Mouse (Mus musculus) bone marrow macrophage, adult 2 months (primary cell): ENCODE data around the gene Adad2.

Source experiments
- CTCF ChIP-seq: IDR thresholded peaks from 2 replicates; pipeline ENCODE4 v1.5.1; 2012; ENCODE audit warnings: low read depth, mild to moderate bottlenecking, low read length, moderate library complexity
- POLR2A ChIP-seq: IDR thresholded peaks from 2 replicates; pipeline ENCODE4 v1.6.1; 2012; ENCODE audit warnings: mild to moderate bottlenecking, low read depth, low read length, borderline replicate concordance

DNA sequence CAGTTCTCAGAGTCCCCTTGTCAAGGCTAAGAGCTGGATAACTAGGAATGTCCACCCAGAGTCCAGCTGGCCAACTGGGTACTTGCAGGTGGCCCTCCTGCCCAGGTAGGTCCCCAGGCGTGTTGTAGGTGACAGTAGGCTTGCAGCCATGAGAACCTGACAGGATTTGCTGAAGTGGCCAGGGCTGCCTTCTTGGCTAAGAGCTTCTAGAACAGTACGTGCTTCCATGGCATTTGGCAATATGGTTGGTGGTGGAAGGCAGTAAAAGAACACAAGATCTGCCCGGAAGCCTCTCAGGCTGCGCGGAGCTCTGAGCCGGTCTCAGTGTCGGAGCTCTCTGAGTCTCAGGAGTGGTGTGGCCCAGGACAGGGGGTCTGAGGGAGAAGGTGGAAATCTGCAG, 12.4 kb downstream of the Adad2 start:
- TF ChIP-seq CTCF (no peak), POLR2A (no peak)
